Mouse (Mus musculus): ENCODE results near the gene 4930469K13Rik. TPM values are rescaled to one million over a fixed set of nuclear protein-coding genes. Genes with fewer than 3 reads are reported as not detected.

The 4930469K13Rik gene
- polyA plus RNA-seq, 2 experiments: not detected

DNA sequence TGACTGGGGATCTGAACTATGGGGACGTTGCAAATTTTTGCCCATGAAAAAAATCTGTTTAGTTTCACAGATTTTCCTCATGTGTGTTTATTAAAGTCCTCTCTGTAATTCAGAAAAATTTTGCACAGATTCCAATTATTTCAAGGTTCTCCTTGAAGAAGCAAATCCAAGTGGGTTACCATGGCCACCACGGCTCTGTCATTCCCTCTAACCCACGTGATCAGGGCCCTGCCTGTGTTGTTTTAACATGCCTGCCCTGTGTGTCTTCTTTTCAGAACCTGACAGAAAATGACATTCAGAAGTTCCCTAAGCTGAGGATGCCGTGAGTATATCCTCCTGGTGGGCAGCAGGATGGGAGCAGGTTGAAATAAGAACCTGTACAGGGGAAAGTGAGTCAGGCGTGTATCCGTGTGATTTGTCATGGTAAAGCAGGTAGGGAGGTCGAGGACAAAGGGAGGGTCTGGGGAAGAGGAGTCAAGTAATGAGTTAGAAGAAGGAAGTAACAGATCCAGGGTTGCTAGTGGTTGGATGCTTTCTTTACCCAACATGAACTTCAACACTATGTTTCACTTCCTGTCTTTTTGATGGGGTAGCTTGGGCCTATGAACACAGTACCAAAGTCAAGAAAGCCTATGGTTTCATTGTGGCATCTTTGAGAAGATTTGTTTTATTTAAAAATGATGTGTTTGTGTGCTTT lies 44.2 kb downstream of the 4930469K13Rik start:
- Histone ChIP-seq H3K4me1 (ENCODE audit: control insufficient read depth, insufficient read depth, low read length) (no peaks in the 10 kb centered on the region), H3K4me2 (replicated peaks; ENCODE audit: low read depth, low read length, severe bottlenecking) (no peak overlapping the region), H3K9me3 (ENCODE audit: control insufficient read depth, low read length) (no peaks in the 10 kb centered on the region), H3K4me3 (replicated peaks; ENCODE audit: low read length) (no peak overlapping the region), H3K9ac (ENCODE audit: low read depth, low read length, severe bottlenecking) (no peak overlapping the region), H3K36me3 (ENCODE audit: control insufficient read depth, insufficient read depth, low read length) (no peaks in the 10 kb centered on the region), H3K27me3 (ENCODE audit: control insufficient read depth, insufficient read depth, low read length) (no peaks in the 10 kb centered on the region), H3K27ac (replicated peaks; ENCODE audit: low read depth, low read length) (no peak overlapping the region)
- no peak for ATAC-seq (ENCODE audit: low FRiP score, low read depth)
- WGBS: 77% methylated on average over 7 of the region's 7 CpGs
- TF ChIP-seq POLR2A (IDR thresholded peaks at IDR 0.05; ENCODE audit: borderline replicate concordance, extremely low read depth, insufficient read depth, insufficient read length): no peak
- no peak for DNase-seq (ENCODE audit: low spot score)

- Histone ChIP-seq H3K4me3 (replicated peaks; ENCODE audit: low read length) (no peak overlapping the region), H3K27me3 (ENCODE audit: control insufficient read depth, insufficient read depth, low read length) (no peaks in the 10 kb centered on the region), H3K36me3 (ENCODE audit: control insufficient read depth, insufficient read depth, low read length) (no peaks in the 10 kb centered on the region), H3K4me1 (ENCODE audit: control insufficient read depth, insufficient read depth, low read length) (no peaks in the 10 kb centered on the region), H3K9ac (ENCODE audit: low read depth, low read length, severe bottlenecking) (no peak overlapping the region), H3K4me2 (replicated peaks; ENCODE audit: low read depth, low read length, severe bottlenecking) (no peak overlapping the region), H3K27ac (replicated peaks; ENCODE audit: low read depth, low read length) (no peak overlapping the region), H3K9me3 (ENCODE audit: control insufficient read depth, low read length) (no peaks in the 10 kb centered on the region)
- 78% methylated on average over 6 of the region's 6 CpGs for WGBS
- DNase-seq (ENCODE audit: low spot score): no peak
- no peak for ATAC-seq (ENCODE audit: low FRiP score, low read depth)
- TF ChIP-seq POLR2A (IDR thresholded peaks at IDR 0.05; ENCODE audit: borderline replicate concordance, extremely low read depth, insufficient read depth, insufficient read length): no peak
Measured at GRCm38 (mm10) chr11:34053031-34053818, 45.1 kb downstream of the 4930469K13Rik start.

GRCm38 (mm10) chr11:34050643-34051042 lies 47.7 kb downstream of the 4930469K13Rik start:
- Histone ChIP-seq H3K27me3 (ENCODE audit: control insufficient read depth, insufficient read depth, low read length) (no peaks in the 10 kb centered on the region), H3K9ac (ENCODE audit: low read depth, low read length, severe bottlenecking) (no peak overlapping the region), H3K4me1 (ENCODE audit: control insufficient read depth, insufficient read depth, low read length) (no peaks in the 10 kb centered on the region), H3K36me3 (ENCODE audit: control insufficient read depth, insufficient read depth, low read length) (no peaks in the 10 kb centered on the region), H3K4me2 (replicated peaks; ENCODE audit: low read depth, low read length, severe bottlenecking) (no peak overlapping the region), H3K9me3 (ENCODE audit: control insufficient read depth, low read length) (no peaks in the 10 kb centered on the region), H3K27ac (replicated peaks; ENCODE audit: low read depth, low read length) (no peak overlapping the region), H3K4me3 (replicated peaks; ENCODE audit: low read length) (no peak overlapping the region)
- ATAC-seq (ENCODE audit: low FRiP score, low read depth): no peak
- TF ChIP-seq POLR2A (IDR thresholded peaks at IDR 0.05; ENCODE audit: borderline replicate concordance, extremely low read depth, insufficient read depth, insufficient read length): no peak
- 74% methylated on average over 2 of the region's 2 CpGs for WGBS
- no peak for DNase-seq (ENCODE audit: low spot score)

DNA sequence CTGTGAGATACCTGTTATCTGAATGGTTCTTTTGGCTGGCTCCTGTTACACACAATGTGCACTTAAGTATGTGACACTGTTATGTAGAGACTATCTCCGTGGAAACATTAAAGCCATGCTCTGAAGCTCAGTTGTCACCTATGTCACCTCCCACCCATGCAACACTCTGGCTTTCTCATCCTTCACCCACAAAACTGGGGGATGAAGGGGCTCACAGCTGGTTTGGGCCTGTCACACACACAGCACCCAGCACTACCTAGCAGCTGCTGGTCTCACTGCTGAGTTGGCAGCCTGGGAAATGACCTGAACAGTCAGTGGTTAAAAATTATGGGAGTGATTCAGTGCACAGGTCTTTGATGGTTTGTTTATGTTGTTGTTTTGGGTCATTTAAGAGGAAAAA lies 48.3 kb downstream of the 4930469K13Rik start:
- ATAC-seq (ENCODE audit: low FRiP score, low read depth) (no peak), DNase-seq (ENCODE audit: low spot score) (no peak)
- Histone ChIP-seq H3K27me3 (ENCODE audit: control insufficient read depth, insufficient read depth, low read length) (no peaks in the 10 kb centered on the region), H3K4me3 (replicated peaks; ENCODE audit: low read length) (no peak overlapping the region), H3K36me3 (ENCODE audit: control insufficient read depth, insufficient read depth, low read length) (no peaks in the 10 kb centered on the region), H3K27ac (replicated peaks; ENCODE audit: low read depth, low read length) (no peak overlapping the region), H3K4me2 (replicated peaks; ENCODE audit: low read depth, low read length, severe bottlenecking) (no peak overlapping the region), H3K4me1 (ENCODE audit: control insufficient read depth, insufficient read depth, low read length) (no peaks in the 10 kb centered on the region), H3K9me3 (ENCODE audit: control insufficient read depth, low read length) (no peaks in the 10 kb centered on the region), H3K9ac (ENCODE audit: low read depth, low read length, severe bottlenecking) (no peak overlapping the region)
- no peak for TF ChIP-seq POLR2A (IDR thresholded peaks at IDR 0.05; ENCODE audit: borderline replicate concordance, extremely low read depth, insufficient read depth, insufficient read length)
- 74% methylated on average over 1 of the region's 1 CpGs for WGBS

DNA sequence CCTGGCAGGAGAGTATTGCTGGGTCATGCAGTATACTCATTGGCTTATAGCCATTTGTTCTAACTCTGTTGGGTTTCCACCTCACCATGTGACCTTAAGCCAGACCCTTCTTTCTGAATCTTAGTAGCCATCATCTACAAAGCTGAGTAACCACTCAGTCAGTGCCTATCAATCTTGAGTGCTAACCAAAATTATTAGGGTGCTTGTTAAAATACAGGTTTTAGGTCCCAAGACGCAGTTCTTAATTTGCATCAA lies 49.3 kb downstream of the 4930469K13Rik start:
- Histone ChIP-seq H3K4me1 (ENCODE audit: control insufficient read depth, insufficient read depth, low read length) (no peaks in the 10 kb centered on the region), H3K4me3 (replicated peaks; ENCODE audit: low read length) (no peak overlapping the region), H3K36me3 (ENCODE audit: control insufficient read depth, insufficient read depth, low read length) (no peaks in the 10 kb centered on the region), H3K27me3 (ENCODE audit: control insufficient read depth, insufficient read depth, low read length) (no peaks in the 10 kb centered on the region), H3K27ac (replicated peaks; ENCODE audit: low read depth, low read length) (no peak overlapping the region), H3K4me2 (replicated peaks; ENCODE audit: low read depth, low read length, severe bottlenecking) (no peak overlapping the region), H3K9ac (ENCODE audit: low read depth, low read length, severe bottlenecking) (no peak overlapping the region), H3K9me3 (ENCODE audit: control insufficient read depth, low read length) (no peaks in the 10 kb centered on the region)
- 94% methylated on average over 1 of the region's 1 CpGs for WGBS
- ATAC-seq (ENCODE audit: low FRiP score, low read depth) (no peak), DNase-seq (ENCODE audit: low spot score) (no peak)
- no peak for TF ChIP-seq POLR2A (IDR thresholded peaks at IDR 0.05; ENCODE audit: borderline replicate concordance, extremely low read depth, insufficient read depth, insufficient read length)
